Mouse (Mus musculus) T-helper 2 cell (primary cell): ENCODE measurements around the gene Vmn1r6.
"Not testable (repeated sequence)": the region's sequence is repeated elsewhere in the genome, so short reads cannot be mapped to it uniquely, and the experiment has no call there.

Source experiments
- in situ Hi-C: fragments of 300-600 bp; cut with MboI, MseI; formaldehyde crosslinking; loops from one replicate; pipeline ENCODE4 v1.15.1; 2025; ENCODE audit warnings: high pct_unique_total_duplicates

Vmn1r6 gene

GRCm38 (mm10) chr6:56996943-56997342 is at the start of gene Vmn1r6:
Vmn1r6 (plus strand) TSS chr6:56997243.
- in situ Hi-C loops: no loop called here

DNA sequence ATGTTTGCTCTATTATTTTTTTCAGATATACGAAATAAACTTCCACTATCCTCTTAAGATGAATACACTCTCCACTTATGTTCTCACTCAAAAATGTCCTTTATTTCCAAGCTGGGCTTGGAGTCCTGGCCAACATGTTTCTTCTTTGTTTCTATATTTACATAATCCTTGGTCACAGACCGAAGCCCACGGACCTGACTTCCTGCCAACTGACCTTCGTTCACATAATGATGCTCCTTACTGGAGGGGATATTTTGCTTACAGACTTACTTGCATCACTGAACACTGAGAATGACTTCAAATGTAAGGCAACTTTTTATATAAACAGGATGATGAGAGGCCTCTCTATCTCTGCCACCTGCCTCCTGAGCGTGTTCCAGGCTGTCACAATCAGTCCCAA is 40.6 kb upstream of the Vmn1r6 start:
- in situ Hi-C loops: no loop called here

DNA sequence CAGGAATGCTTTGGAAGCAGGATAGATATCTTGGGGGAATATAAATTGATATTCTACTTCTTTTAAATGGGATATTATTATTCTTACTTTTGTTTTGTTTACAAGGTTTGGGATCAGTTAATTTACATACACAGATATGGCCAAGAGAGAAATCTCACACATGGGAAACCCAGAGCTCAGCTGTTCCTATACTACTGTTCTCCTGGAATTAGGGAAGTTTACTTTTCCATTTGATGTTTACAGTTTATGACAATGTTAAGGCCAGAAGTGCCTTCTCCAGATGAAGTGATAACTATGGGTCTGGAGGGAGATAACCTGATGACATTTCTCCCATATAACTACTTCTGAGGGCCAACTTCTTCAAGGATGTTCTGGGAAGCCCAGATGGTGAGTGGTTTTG is 27.1 kb upstream of the Vmn1r6 start, which contains the start of gene Vmn1r5:
Gene Vmn1r5, plus strand, starts transcription at position 301 of the 400 bp plus-strand sequence.
- in situ Hi-C loops: loop anchor here (10.0 kb wide), 1 partner anchor 865 kb away; no protein-coding TSS in a partner anchor

DNA sequence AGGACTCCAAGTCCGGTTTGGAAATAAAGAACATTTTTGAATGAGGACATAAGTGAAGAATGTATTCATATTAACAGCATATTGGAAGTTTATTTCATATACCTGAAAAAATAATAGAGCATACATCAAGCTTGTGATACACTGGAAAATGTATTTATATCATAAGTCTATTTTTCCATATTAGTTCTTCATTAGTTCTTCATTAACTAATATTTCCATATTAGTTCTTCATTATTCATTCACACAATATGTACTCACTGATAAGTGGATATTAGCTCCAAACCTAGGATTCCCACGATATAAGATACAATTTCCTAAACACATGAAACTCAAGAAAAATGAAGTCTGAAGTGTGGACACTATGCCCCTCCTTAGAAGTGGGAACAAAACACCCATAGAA is 28.2 kb downstream of the Vmn1r6 start, which contains the start of gene Vmn1r7:
Gene Vmn1r7, minus strand, starts transcription at position 101 of the 400 bp plus-strand sequence.
- in situ Hi-C loops: not testable (repeated sequence)

DNA sequence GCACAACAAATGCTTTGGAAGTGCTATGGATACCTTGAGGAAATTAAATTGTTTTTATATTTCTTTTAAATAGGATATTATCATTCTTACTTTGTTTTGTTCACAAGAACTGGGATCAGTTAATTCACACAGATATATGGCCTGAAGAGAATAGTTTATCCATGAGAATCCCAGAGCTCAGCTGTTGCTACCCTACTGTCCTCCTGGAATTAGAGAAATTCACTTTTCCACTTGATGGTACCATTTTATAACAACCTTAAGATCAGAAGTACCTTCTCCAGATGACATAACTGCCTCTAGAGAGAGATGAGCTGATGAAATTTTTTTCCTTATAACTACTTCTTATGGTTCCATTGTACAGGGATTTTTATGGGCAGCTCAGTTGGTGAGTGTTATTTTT is 34.9 kb downstream of the Vmn1r6 start, which contains the start of gene Vmn1r8:
Gene Vmn1r8, plus strand, starts transcription at position 301 of the 400 bp plus-strand sequence.
- in situ Hi-C loops: no loop called here

- in situ Hi-C loops: no loop called here
These were observed 37.6 kb downstream of the Vmn1r6 start for GRCm38 (mm10) chr6:57034674-57035073.
